Mouse (Mus musculus): ENCODE results near the gene Alg14. TPM values are rescaled to one million over a fixed set of nuclear protein-coding genes. Genes with fewer than 3 reads are reported as not detected.

Gene Alg14
- 20.8 and 28.2 TPM in 2 replicates for total RNA-seq (2014; rRNA removed)
- 29.6 and 31.6 TPM in 2 replicates for polyA plus RNA-seq (2015; fragmentation: Nextera tagmentation; extraction: Ambion mirVana)

GRCm38 (mm10) chr3:121291560-121292258, at the start of gene Alg14:
TSS of gene Alg14 (plus strand) at chr3:121291773.
- Histone ChIP-seq H3K9ac (peak within 1 kb of the TSS; percentile 60), H3K27me3 (ENCODE audit: insufficient read depth, low read length) (no peaks in the 10 kb centered on the region), H3K4me1 (ENCODE audit: insufficient read depth) (0 out of 2 replicates have a peak, but pooled peaks cover 3% of the 10 kb centered on the region), H3K36me3 (ENCODE audit: insufficient read depth) (no peaks in the 10 kb centered on the region), H3K4me2 (ENCODE audit: low read depth) (peak within 1 kb of the TSS; percentile 47), H3K4me3 (ENCODE audit: low read depth, low read length) (peak within 1 kb of the TSS; percentile 67), H3K27ac (ENCODE audit: low read depth, low read length) (peak within 1 kb of the TSS; percentile 91), H3K9me3 (ENCODE audit: low read length) (no peaks in the 10 kb centered on the region)
- under 1% methylated on average over 42 of the region's 42 CpGs for WGBS
- ATAC-seq = peak; percentile 96
- peak; percentile 51 for TF ChIP-seq CTCF (IDR thresholded peaks at IDR 0.05; ENCODE audit: low read depth)
- DNase-seq = peak; percentile 99

- 83% methylated on average over 9 of the region's 9 CpGs for WGBS
- H3K27ac ChIP-seq (ENCODE audit: low read depth, low read length) = no peak overlapping the region
- no peak overlapping the region for H3K9ac ChIP-seq
- peaks cover 4% of the 10 kb centered on the region; the same call in 1 of the 2 replicates for H3K4me1 ChIP-seq (ENCODE audit: insufficient read depth)
- DNase-seq (no peak), ATAC-seq (no peak)
- TF ChIP-seq CTCF (IDR thresholded peaks at IDR 0.05; ENCODE audit: low read depth) = no peak
- no peak overlapping the region for H3K4me3 ChIP-seq (ENCODE audit: low read depth, low read length)
- no peaks in the 10 kb centered on the region for H3K27me3 ChIP-seq (ENCODE audit: insufficient read depth, low read length)
- H3K36me3 ChIP-seq (ENCODE audit: insufficient read depth) = no peaks in the 10 kb centered on the region
- H3K4me2 ChIP-seq (ENCODE audit: low read depth) = no peak overlapping the region
- no peaks in the 10 kb centered on the region for H3K9me3 ChIP-seq (ENCODE audit: low read length)
Measured at GRCm38 (mm10) chr3:121242111-121242936, 49.2 kb upstream of the Alg14 start.

DNA sequence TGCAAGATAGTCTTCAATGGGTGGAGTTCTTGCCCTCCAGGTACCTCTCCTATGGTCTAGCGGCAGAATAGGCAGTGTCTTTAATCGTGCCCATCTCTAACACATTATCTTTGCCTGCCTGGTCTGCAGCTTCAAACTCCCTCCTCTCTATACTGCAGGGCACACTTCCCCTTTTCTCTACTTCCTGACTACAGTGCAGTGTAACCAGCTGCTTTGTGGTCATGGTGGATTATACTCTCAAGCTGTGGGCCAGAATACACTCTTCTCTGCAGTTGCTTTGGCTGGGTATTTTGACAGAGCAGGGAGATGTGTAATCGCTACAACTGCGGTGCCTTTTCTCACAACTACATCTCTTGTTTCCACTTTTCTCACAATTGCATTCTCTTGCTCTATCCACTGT, 48.6 kb upstream of the Alg14 start:
- no peak overlapping the region for H3K27ac ChIP-seq (ENCODE audit: low read depth, low read length)
- H3K9me3 ChIP-seq (ENCODE audit: low read length) = no peaks in the 10 kb centered on the region
- no peak for TF ChIP-seq CTCF (IDR thresholded peaks at IDR 0.05; ENCODE audit: low read depth)
- H3K4me1 ChIP-seq (ENCODE audit: insufficient read depth) = peaks cover 4% of the 10 kb centered on the region; the same call in 1 of the 2 replicates
- 87% methylated on average over 4 of the region's 4 CpGs for WGBS
- ATAC-seq = no peak
- H3K27me3 ChIP-seq (ENCODE audit: insufficient read depth, low read length) = no peaks in the 10 kb centered on the region
- no peak for DNase-seq
- H3K36me3 ChIP-seq (ENCODE audit: insufficient read depth) = no peaks in the 10 kb centered on the region
- no peak overlapping the region for H3K4me2 ChIP-seq (ENCODE audit: low read depth)
- no peak overlapping the region for H3K4me3 ChIP-seq (ENCODE audit: low read depth, low read length)
- H3K9ac ChIP-seq = no peak overlapping the region

DNA sequence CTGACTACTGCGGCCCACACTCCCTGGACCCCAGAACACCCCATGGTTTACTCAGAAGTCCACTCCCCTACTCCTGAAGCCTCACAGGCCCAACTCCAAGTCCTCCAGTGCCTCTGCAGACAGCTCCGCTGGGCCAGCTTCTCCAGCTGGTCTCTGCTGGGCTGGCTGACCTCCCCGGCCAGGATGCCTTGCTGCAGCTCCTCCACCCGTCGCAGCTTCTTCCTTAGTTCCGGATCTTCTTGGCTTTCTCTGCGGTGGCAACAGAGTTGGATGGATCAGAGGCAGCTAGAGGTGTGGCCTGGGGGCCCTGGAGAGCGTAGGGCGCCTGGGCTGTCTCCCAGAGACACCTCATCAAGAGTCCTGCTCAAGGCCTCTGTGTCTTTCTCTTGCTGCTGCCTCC, 41.5 kb upstream of the Alg14 start:
- no peaks in the 10 kb centered on the region for H3K9me3 ChIP-seq (ENCODE audit: low read length)
- H3K27me3 ChIP-seq (ENCODE audit: insufficient read depth, low read length) = no peaks in the 10 kb centered on the region
- H3K4me3 ChIP-seq (ENCODE audit: low read depth, low read length) = no peak overlapping the region
- H3K4me1 ChIP-seq (ENCODE audit: insufficient read depth) = 0 out of 2 replicates have a peak, but pooled peaks cover 2% of the 10 kb centered on the region
- 93% methylated on average over 9 of the region's 9 CpGs for WGBS
- TF ChIP-seq CTCF (IDR thresholded peaks at IDR 0.05; ENCODE audit: low read depth) = no peak
- no peak for DNase-seq
- H3K4me2 ChIP-seq (ENCODE audit: low read depth) = no peak overlapping the region
- no peak overlapping the region for H3K9ac ChIP-seq
- no peak overlapping the region for H3K27ac ChIP-seq (ENCODE audit: low read depth, low read length)
- ATAC-seq = no peak
- no peaks in the 10 kb centered on the region for H3K36me3 ChIP-seq (ENCODE audit: insufficient read depth)

- TF ChIP-seq CTCF (IDR thresholded peaks at IDR 0.05; ENCODE audit: low read depth) = no peak
- no peak overlapping the region for H3K4me2 ChIP-seq (ENCODE audit: low read depth)
- ATAC-seq = no peak
- H3K4me1 ChIP-seq (ENCODE audit: insufficient read depth) = 0 out of 2 replicates have a peak, but pooled peaks cover 2% of the 10 kb centered on the region
- H3K4me3 ChIP-seq (ENCODE audit: low read depth, low read length) = no peak overlapping the region
- H3K36me3 ChIP-seq (ENCODE audit: insufficient read depth) = no peaks in the 10 kb centered on the region
- no peak overlapping the region for H3K9ac ChIP-seq
- WGBS = 55% methylated on average over 19 of the region's 19 CpGs
- H3K9me3 ChIP-seq (ENCODE audit: low read length) = no peaks in the 10 kb centered on the region
- peak; percentile 54 for DNase-seq
- H3K27ac ChIP-seq (ENCODE audit: low read depth, low read length) = no peak overlapping the region
- no peaks in the 10 kb centered on the region for H3K27me3 ChIP-seq (ENCODE audit: insufficient read depth, low read length)
Measured at GRCm38 (mm10) chr3:121250576-121251433, 40.8 kb upstream of the Alg14 start.

- H3K27me3 ChIP-seq (ENCODE audit: insufficient read depth, low read length) = no peaks in the 10 kb centered on the region
Measured at GRCm38 (mm10) chr3:121255501-121255900, 36.1 kb upstream of the Alg14 start.

More at GRCm38 (mm10) chr3:121255501-121255900, 36.1 kb upstream of the Alg14 start:
- no peak overlapping the region for H3K4me3 ChIP-seq (ENCODE audit: low read depth, low read length)
- no peak for DNase-seq
- no peak for TF ChIP-seq CTCF (IDR thresholded peaks at IDR 0.05; ENCODE audit: low read depth)
- WGBS = 86% methylated on average over 7 of the region's 7 CpGs
- H3K36me3 ChIP-seq (ENCODE audit: insufficient read depth) = no peaks in the 10 kb centered on the region
- no peak for ATAC-seq
- no peak overlapping the region for H3K9ac ChIP-seq
- 0 out of 2 replicates have a peak, but pooled peaks cover 2% of the 10 kb centered on the region for H3K4me1 ChIP-seq (ENCODE audit: insufficient read depth)
- no peak overlapping the region for H3K27ac ChIP-seq (ENCODE audit: low read depth, low read length)
- H3K4me2 ChIP-seq (ENCODE audit: low read depth) = no peak overlapping the region
- H3K9me3 ChIP-seq (ENCODE audit: low read length) = no peaks in the 10 kb centered on the region
